Mouse (Mus musculus) kidney, adult 2 months (tissue): Measurements from ENCODE around the gene Tubb3. TPM values are rescaled to one million over a fixed set of nuclear protein-coding genes. Genes with fewer than 3 reads are reported as not detected.
A peak's percentile ranks its signal among the peaks of the same experiment; 100 is the strongest.

Source experiments
- DNase-seq: peaks from one replicate; pipeline ENCODE4 v3.0.0; 2021
- H3K27ac ChIP-seq: fragments of 200-500 bp; 2 replicates; pipeline ENCODE4 v1.5.1; 2012; ENCODE audit warnings: low read depth, low read length, control low read depth, inconsistent platforms; ENCODE audit not compliant: insufficient read depth
- H3K27me3 ChIP-seq: fragments of 200-500 bp; replicated peaks from 2 replicates; pipeline ENCODE4 v1.6.1; 2012; ENCODE audit warnings: mild to moderate bottlenecking, moderate library complexity, low read length, inconsistent platforms; ENCODE audit not compliant: control insufficient read depth, insufficient read depth
- H3K36me3 ChIP-seq: fragments of 200-500 bp; 2 replicates; pipeline ENCODE4 v1.6.1; 2012; ENCODE audit warnings: mild to moderate bottlenecking, moderate library complexity, low read length, inconsistent platforms; ENCODE audit not compliant: control insufficient read depth, insufficient read depth
- H3K4me1 ChIP-seq: fragments of 200-500 bp; 2 replicates; pipeline ENCODE4 v1.6.1; 2011; ENCODE audit warnings: low read length; ENCODE audit not compliant: control insufficient read depth, insufficient read depth
- H3K4me3 ChIP-seq: fragments of 200-500 bp; 2 replicates; pipeline ENCODE4 v1.5.1; 2011; ENCODE audit warnings: mild to moderate bottlenecking, low read depth, low read length, control low read depth; ENCODE audit not compliant: insufficient read depth
- CTCF ChIP-seq: fragments of 200-500 bp; conservative IDR thresholded peaks from 2 replicates; pipeline ENCODE4 v1.5.1; 2011; ENCODE audit warnings: low read depth, mild to moderate bottlenecking, control low read depth, low read length, moderate library complexity, mixed read lengths; ENCODE audit not compliant: insufficient read depth, insufficient read length
- POLR2A ChIP-seq: fragments of 200-500 bp; IDR thresholded peaks from one replicate; pipeline ENCODE4 v1.6.1; 2011; ENCODE audit warnings: low read depth, low read length, control low read depth
- WGBS: fragments of 180-500 bp; shearing (Covaris S2); methylation state at CpG from one replicate; pipeline ENCODE4 v1.1.7; 2018; 5-methylcytosine and 5-hydroxymethylcytosine counted together
- polyA plus RNA-seq: library from polyadenylated mRNA; depleted of rRNA; stranded (reverse); fragments of >200 nt; gene quantifications from 2 replicates; pipeline ENCODE4 v1.2.3, GENCODE M21; 2012

Tubb3 gene
- polyA plus RNA-seq, 1 experiment: 12.0 TPM

GRCm38 (mm10) chr8:123384883-123385540 is 26.2 kb upstream of the Tubb3 start:
- peak; percentile 47 for DNase-seq
- Histone ChIP-seq H3K27ac (no peak overlapping the region), H3K36me3 (peaks cover 4% of the 10 kb centered on the region), H3K27me3 (no peaks in the 10 kb centered on the region), H3K4me3 (no peak overlapping the region), H3K4me1 (no peaks in the 10 kb centered on the region)
- no peak for TF ChIP-seq POLR2A
- peak; percentile 55 for TF ChIP-seq CTCF
- 59% methylated on average over 9 of the region's 9 CpGs for WGBS

- Histone ChIP-seq H3K27me3 (no peaks in the 10 kb centered on the region), H3K4me3 (no peak overlapping the region), H3K36me3 (peaks cover 4% of the 10 kb centered on the region), H3K27ac (no peak overlapping the region), H3K4me1 (no peaks in the 10 kb centered on the region)
- WGBS: 78% methylated on average over 3 of the region's 3 CpGs
- TF ChIP-seq CTCF (no peak), POLR2A (no peak)
- no peak for DNase-seq
Observed at GRCm38 (mm10) chr8:123387041-123387440, 24.2 kb upstream of the Tubb3 start.

- TF ChIP-seq CTCF (no peak), POLR2A (no peak)
- WGBS: 84% methylated on average over 8 of the region's 8 CpGs
- Histone ChIP-seq H3K4me1 (no peaks in the 10 kb centered on the region), H3K4me3 (no peak overlapping the region), H3K36me3 (peaks cover 4% of the 10 kb centered on the region), H3K27me3 (no peaks in the 10 kb centered on the region), H3K27ac (no peak overlapping the region)
- DNase-seq: no peak
Observed at GRCm38 (mm10) chr8:123387801-123388200, 23.4 kb upstream of the Tubb3 start.

- Histone ChIP-seq H3K27me3 (no peaks in the 10 kb centered on the region), H3K27ac (peak overlapping the region; percentile 37; the same call in 1 of the 2 replicates), H3K4me1 (no peaks in the 10 kb centered on the region), H3K4me3 (no peak overlapping the region), H3K36me3 (peaks cover 2% of the 10 kb centered on the region; the same call in 1 of the 2 replicates)
- TF ChIP-seq POLR2A (no peak), CTCF (no peak)
- WGBS: 62% methylated on average over 7 of the region's 7 CpGs
- peak; percentile 74 for DNase-seq
Observed at GRCm38 (mm10) chr8:123389026-123389425, 22.2 kb upstream of the Tubb3 start.

GRCm38 (mm10) chr8:123398308-123398707 is 12.9 kb upstream of the Tubb3 start:
- Histone ChIP-seq H3K36me3 (peaks cover 2% of the 10 kb centered on the region; the same call in 1 of the 2 replicates), H3K4me1 (no peaks in the 10 kb centered on the region), H3K27ac (no peak overlapping the region), H3K27me3 (no peaks in the 10 kb centered on the region), H3K4me3 (no peak overlapping the region)
- DNase-seq: no peak
- 92% methylated on average over 13 of the region's 13 CpGs for WGBS
- TF ChIP-seq POLR2A (no peak), CTCF (no peak)

- H3K36me3 ChIP-seq: no peaks in the 10 kb centered on the region
- H3K27ac ChIP-seq: no peak overlapping the region
- DNase-seq: no peak
- no peak overlapping the region for H3K4me3 ChIP-seq
- 89% methylated on average over 9 of the region's 9 CpGs for WGBS
- no peaks in the 10 kb centered on the region for H3K4me1 ChIP-seq
- TF ChIP-seq POLR2A: no peak
- no peak for TF ChIP-seq CTCF
- no peaks in the 10 kb centered on the region for H3K27me3 ChIP-seq
Observed at GRCm38 (mm10) chr8:123401936-123402335, 9.3 kb upstream of the Tubb3 start.

GRCm38 (mm10) chr8:123402730-123403326 is 8.4 kb upstream of the Tubb3 start:
- WGBS: 72% methylated on average over 9 of the region's 9 CpGs
- no peak for DNase-seq
- Histone ChIP-seq H3K27me3 (no peaks in the 10 kb centered on the region), H3K36me3 (no peaks in the 10 kb centered on the region), H3K4me1 (no peaks in the 10 kb centered on the region), H3K4me3 (no peak overlapping the region), H3K27ac (no peak overlapping the region)
- TF ChIP-seq POLR2A (no peak), CTCF (no peak)
